24 mouse cellular contexts compared by ENCODE assay signal in genomic region chr9:69327077-69327476, GRCm38 (mm10).
DNase-seq lines count a peak whose midpoint lies in the region; ATAC-seq and TF ChIP-seq lines count a peak whose summit lies in the region.
"Had no signal": no experiment of that assay in that cellular context is flagged by ENCODE, and none has a peak within 500 bp of the region (broad histone marks: within the 10 kb centered on the region; RNA-seq: fewer than 3 reads in every experiment).

No protein-coding gene starts in this region.

- in situ Hi-C loops in CH12.LX (cut with MboI; ENCODE audit: low pct_ligation_motif_present, low pct_unique_long_range_greater_than_20kb, low sequenced_read_pairs), result no loop called here

- no peaks in the 10 kb centered on the region for H3K9me3 ChIP-seq in forebrain, embryonic 12.5 days
- no peaks in the 10 kb centered on the region for H3K9me3 ChIP-seq in forebrain, postnatal 0 days (ENCODE audit: low read length)
- H3K9me3 ChIP-seq in forebrain, embryonic 16.5 days (ENCODE audit: control insufficient read depth, low read length), result no peaks in the 10 kb centered on the region
- no peaks in the 10 kb centered on the region for H3K9me3 ChIP-seq in forebrain, embryonic 11.5 days (ENCODE audit: control insufficient read depth, low read length)
- H3K9me3 ChIP-seq in CH12.LX (replicated peaks; ENCODE audit: low read length), result no peaks in the 10 kb centered on the region
- H3K9me3 ChIP-seq: embryonic facial prominence, embryonic 10.5 days; embryonic facial prominence, embryonic 13.5 days; G1E; hindbrain, embryonic 12.5 days; hindbrain, embryonic 15.5 days had no signal

- no peak for TF ChIP-seq RAD21 in CH12.LX (IDR thresholded peaks at IDR 0.05; ENCODE audit: low read depth, low read length)

- H3K4me3 ChIP-seq in forebrain, embryonic 12.5 days (replicated peaks), result no peak overlapping the region
- H3K4me3 ChIP-seq in forebrain, postnatal 0 days (ENCODE audit: low read depth, low read length), result no peak overlapping the region
- no peak overlapping the region for H3K4me3 ChIP-seq in forebrain, embryonic 16.5 days (replicated peaks; ENCODE audit: low read length)
- H3K4me3 ChIP-seq in forebrain, embryonic 11.5 days (ENCODE audit: low read depth, low read length), result no peak overlapping the region
- H3K4me3 ChIP-seq in CH12.LX (replicated peaks in 1 of 3; ENCODE audit: low read depth in 2 of 3, low read length in 2 of 3, poor library complexity in 1 of 3), result no peak overlapping the region
- H3K4me3 ChIP-seq: embryonic facial prominence, embryonic 10.5 days; embryonic facial prominence, embryonic 13.5 days; erythroblast, embryonic 14.5 days; gastrocnemius, adult 2 months; hindbrain, embryonic 12.5 days; hindbrain, embryonic 15.5 days had no signal

- no peaks in the 10 kb centered on the region for H3K27me3 ChIP-seq in forebrain, embryonic 12.5 days
- H3K27me3 ChIP-seq in forebrain, postnatal 0 days (ENCODE audit: insufficient read depth, low read length), result no peaks in the 10 kb centered on the region
- no peaks in the 10 kb centered on the region for H3K27me3 ChIP-seq in forebrain, embryonic 16.5 days (replicated peaks; ENCODE audit: control insufficient read depth, insufficient read depth, low read length)
- H3K27me3 ChIP-seq in forebrain, embryonic 11.5 days (ENCODE audit: control insufficient read depth, insufficient read depth, low read length), result no peaks in the 10 kb centered on the region
- H3K27me3 ChIP-seq in CH12.LX (replicated peaks), result no peaks in the 10 kb centered on the region
- H3K27me3 ChIP-seq: embryonic facial prominence, embryonic 13.5 days; hindbrain, embryonic 12.5 days; hindbrain, embryonic 15.5 days had no signal

- no peaks in the 10 kb centered on the region for H3K36me3 ChIP-seq in forebrain, embryonic 12.5 days (replicated peaks)
- no peaks in the 10 kb centered on the region for H3K36me3 ChIP-seq in forebrain, postnatal 0 days (ENCODE audit: insufficient read depth)
- no peaks in the 10 kb centered on the region for H3K36me3 ChIP-seq in forebrain, embryonic 16.5 days (ENCODE audit: control insufficient read depth, insufficient read depth)
- H3K36me3 ChIP-seq in forebrain, embryonic 11.5 days (ENCODE audit: control insufficient read depth, insufficient read depth, low read length), result no peaks in the 10 kb centered on the region
- no peaks in the 10 kb centered on the region for H3K36me3 ChIP-seq in CH12.LX (replicated peaks in 1 of 2; ENCODE audit: control insufficient read depth in 1 of 2, insufficient read depth in 1 of 2, low read length in 1 of 2)
- H3K36me3 ChIP-seq: embryonic facial prominence, embryonic 10.5 days; embryonic facial prominence, embryonic 13.5 days; G1E; hindbrain, embryonic 12.5 days; hindbrain, embryonic 15.5 days had no signal

- no peak for ATAC-seq in forebrain, embryonic 12.5 days (ENCODE audit: low FRiP score)
- ATAC-seq in forebrain, postnatal 0 days, result no peak
- ATAC-seq in forebrain, embryonic 16.5 days, result no peak
- no peak for ATAC-seq in forebrain, embryonic 11.5 days (replicated peaks; ENCODE audit: low FRiP score)
- ATAC-seq: intestine, postnatal 0 days had no signal

- H3K79me2 ChIP-seq in CH12.LX (replicated peaks; ENCODE audit: control insufficient read depth, extremely low read depth, insufficient read depth, poor library complexity, severe bottlenecking), result no peaks in the 10 kb centered on the region

- no peak for TF ChIP-seq EP300 in CH12.LX (IDR thresholded peaks at IDR 0.05; ENCODE audit: low read length)

- 40% methylated on average over 9 of the region's 9 CpGs for WGBS in forebrain, embryonic 12.5 days
- WGBS in forebrain, postnatal 0 days, result 16% methylated on average over 9 of the region's 9 CpGs
- 17% methylated on average over 9 of the region's 9 CpGs for WGBS in forebrain, embryonic 16.5 days
- WGBS in forebrain, embryonic 11.5 days, result 47% methylated on average over 9 of the region's 9 CpGs

- H3K27ac ChIP-seq in forebrain, embryonic 12.5 days, result no peak overlapping the region
- H3K27ac ChIP-seq in forebrain, postnatal 0 days (ENCODE audit: low read depth, low read length), result no peak overlapping the region
- no peak overlapping the region for H3K27ac ChIP-seq in forebrain, embryonic 16.5 days (ENCODE audit: low read length)
- no peak overlapping the region for H3K27ac ChIP-seq in forebrain, embryonic 11.5 days (ENCODE audit: low read depth, low read length)
- no peak overlapping the region for H3K27ac ChIP-seq in CH12.LX (ENCODE audit: insufficient read depth, low read depth)
- H3K27ac ChIP-seq: embryonic facial prominence, embryonic 10.5 days; embryonic facial prominence, embryonic 13.5 days; hindbrain, embryonic 12.5 days; hindbrain, embryonic 15.5 days had no signal

- no peak for TF ChIP-seq CTCF in forebrain, postnatal 0 days (IDR thresholded peaks at IDR 0.05; ENCODE audit: low read depth)
- no peak for TF ChIP-seq CTCF in CH12.LX (conservative IDR thresholded peaks at IDR 0.05 in 1 of 2, IDR thresholded peaks at IDR 0.05 in 1 of 2; ENCODE audit: low read depth in 2 of 2, low read length in 2 of 2)

- no peak for TF ChIP-seq POLR2A in CH12.LX (IDR thresholded peaks at IDR 0.05; ENCODE audit: low read depth, low read length)

- H3K4me2 ChIP-seq in forebrain, embryonic 12.5 days, result peak overlapping the region; percentile 10; the same call in 1 of the 2 replicates
- H3K4me2 ChIP-seq in forebrain, postnatal 0 days (ENCODE audit: low read depth), result no peak overlapping the region
- peak overlapping the region; percentile 7; the same call in 1 of the 2 replicates for H3K4me2 ChIP-seq in forebrain, embryonic 16.5 days (ENCODE audit: low read length)
- H3K4me2 ChIP-seq in forebrain, embryonic 11.5 days (ENCODE audit: low read depth, low read length, severe bottlenecking), result no peak overlapping the region
- peak overlapping the region; percentile 29; the same call in 1 of the 2 replicates for H3K4me2 ChIP-seq in CH12.LX (ENCODE audit: insufficient read depth, low read depth, poor library complexity, severe bottlenecking)
- H3K4me2 ChIP-seq: embryonic facial prominence, embryonic 13.5 days; heart, embryonic 11.5 days; hindbrain, embryonic 12.5 days; hindbrain, embryonic 15.5 days had no signal

- DNase-seq in forebrain, postnatal 0 days, result no peak
- DNase-seq in forebrain, embryonic 11.5 days (ENCODE audit: low spot score), result no peak
- DNase-seq in CH12.LX (ENCODE audit: extremely low read depth), result no peak
- DNase-seq in lung, postnatal 4 days, result no peak
- DNase-seq: adrenal gland, adult 2 months; adrenal gland, postnatal 14 days; cerebellum, adult 11-12 months; cerebellum, adult 8-10 months; cerebellum, postnatal 10 days; cerebellum, postnatal 36 days; embryo, embryonic 11 days; gastrocnemius, adult 2 months; gastrocnemius, postnatal 14 days; heart, adult 11 months had no signal

- dilution Hi-C loops in CH12.LX (cut with MboI; ENCODE audit: extremely low pct_ligation_motif_present, extremely low pct_unique_long_range_greater_than_20kb, low sequenced_read_pairs), result no loop called here

- no peak overlapping the region for H3K9ac ChIP-seq in forebrain, embryonic 12.5 days
- H3K9ac ChIP-seq in forebrain, postnatal 0 days, result no peak overlapping the region
- no peak overlapping the region for H3K9ac ChIP-seq in forebrain, embryonic 16.5 days (replicated peaks; ENCODE audit: low read depth, low read length)
- H3K9ac ChIP-seq in forebrain, embryonic 11.5 days (ENCODE audit: low read length), result no peak overlapping the region
- H3K9ac ChIP-seq in CH12.LX (ENCODE audit: insufficient read depth, low read depth), result no peak overlapping the region
- H3K9ac ChIP-seq: embryonic facial prominence, embryonic 13.5 days; hindbrain, embryonic 12.5 days; hindbrain, embryonic 15.5 days had no signal

- peaks cover 6% of the 10 kb centered on the region; the same call in 1 of the 2 replicates for H3K4me1 ChIP-seq in forebrain, embryonic 12.5 days
- H3K4me1 ChIP-seq in forebrain, postnatal 0 days (ENCODE audit: insufficient read depth), result no peaks in the 10 kb centered on the region
- H3K4me1 ChIP-seq in forebrain, embryonic 16.5 days (replicated peaks; ENCODE audit: control insufficient read depth, insufficient read depth, low read length), result peaks cover 10% of the 10 kb centered on the region
- 0 out of 2 replicates have a peak, but pooled peaks cover 2% of the 10 kb centered on the region for H3K4me1 ChIP-seq in forebrain, embryonic 11.5 days (replicated peaks; ENCODE audit: control insufficient read depth, insufficient read depth, low read length)
- peaks cover 0 to 4% of the 10 kb centered on the region in 2 experiments; a peak in 1 of 4 replicates for H3K4me1 ChIP-seq in CH12.LX (ENCODE audit: control insufficient read depth in 1 of 2, insufficient read depth in 2 of 2)
- H3K4me1 ChIP-seq: hindbrain, embryonic 12.5 days had no signal

TF ChIP-seq in CH12.LX, 34 proteins besides CTCF, POLR2A, EP300 and RAD21:
- no peak for TF ChIP-seq NELFE (IDR thresholded peaks at IDR 0.05; ENCODE audit: low read depth, low read length)
- no peak for TF ChIP-seq POLR2AphosphoS2 (IDR thresholded peaks at IDR 0.05; ENCODE audit: low read depth, low read length)
- TF ChIP-seq MYC (IDR thresholded peaks at IDR 0.05; ENCODE audit: low read depth, low read length), result no peak
- TF ChIP-seq TCF12 (IDR thresholded peaks at IDR 0.05; ENCODE audit: low read depth, low read length), result no peak
- TF ChIP-seq MXI1 (IDR thresholded peaks at IDR 0.05; ENCODE audit: low read depth, low read length), result no peak

Comparison
In these comparisons a context has a peak if more than half of its experiments do, and no peak if none do; other contexts are left out.
1. H3K4me2 ChIP-seq: peak in forebrain, embryonic 12.5 days (single experiment), forebrain, embryonic 16.5 days (single experiment) and CH12.LX (single experiment); none in forebrain, postnatal 0 days (single experiment) and forebrain, embryonic 11.5 days (single experiment).